Mouse (Mus musculus) forebrain, embryonic 11.5 days (tissue): ENCODE results near the gene Nmbr. TPM values are rescaled to one million over a fixed set of nuclear protein-coding genes. Genes with fewer than 3 reads are reported as not detected.

Experiments used
- ATAC-seq: fragments of 200-750 bp; cut with Nextera tagmentation; replicated peaks from 2 replicates; pipeline ENCODE4 v1.8.0; 2017; ENCODE audit warnings: moderate TSS enrichment; ENCODE audit not compliant: low FRiP score
- DNase-seq: peaks from one replicate; pipeline ENCODE4 v3.0.0-alpha.2; 2017; ENCODE audit warnings: low spot score
- H3K27ac ChIP-seq: fragments of 300-500 bp; sonication (generic); 2 replicates; pipeline ENCODE4 v1.5.1; 2014; ENCODE audit warnings: low read depth, low read length
- H3K27me3 ChIP-seq: fragments of 300-500 bp; sonication (generic); 2 replicates; pipeline ENCODE4 v1.6.1; 2014; ENCODE audit warnings: mild to moderate bottlenecking, low read length, mixed read lengths; ENCODE audit not compliant: control insufficient read depth, insufficient read depth
- H3K36me3 ChIP-seq: fragments of 300-500 bp; sonication (generic); 2 replicates; pipeline ENCODE4 v1.6.1; 2014; ENCODE audit warnings: mild to moderate bottlenecking, low read length, moderate library complexity, mixed read lengths; ENCODE audit not compliant: control insufficient read depth, insufficient read depth
- H3K4me1 ChIP-seq: fragments of 300-500 bp; sonication (generic); replicated peaks from 2 replicates; pipeline ENCODE4 v1.6.1; 2014; ENCODE audit warnings: low read length, mixed read lengths; ENCODE audit not compliant: control insufficient read depth, insufficient read depth
- H3K4me2 ChIP-seq: fragments of 300-500 bp; sonication (generic); 2 replicates; pipeline ENCODE4 v1.6.1; 2014; ENCODE audit warnings: low read depth, mild to moderate bottlenecking, low read length, moderate library complexity, mixed read lengths; ENCODE audit not compliant: severe bottlenecking
- H3K4me3 ChIP-seq: fragments of 300-500 bp; sonication (generic); 2 replicates; pipeline ENCODE4 v1.5.1; 2014; ENCODE audit warnings: low read depth, low read length
- H3K9ac ChIP-seq: fragments of 300-500 bp; sonication (generic); 2 replicates; pipeline ENCODE4 v1.6.1; 2014; ENCODE audit warnings: low read length
- H3K9me3 ChIP-seq: fragments of 300-500 bp; sonication (generic); 2 replicates; pipeline ENCODE4 v1.6.1; 2016; ENCODE audit warnings: low read length, mixed read lengths; ENCODE audit not compliant: control insufficient read depth
- WGBS: fragments of 180-500 bp; shearing (Covaris S2); extraction: QIAGEN DNeasy Blood & Tissue Kit; methylation state at CpG from one replicate; pipeline ENCODE4 v1.1.7; 2014; 5-methylcytosine and 5-hydroxymethylcytosine counted together
- polyA plus RNA-seq: library from polyadenylated mRNA; unstranded; fragments of >200 nt; fragmentation: Nextera tagmentation; extraction: Ambion mirVana; gene quantifications from 2 replicates; pipeline ENCODE4 v1.2.1, GENCODE M21; 2014

The Nmbr gene
- polyA plus RNA-seq, 1 experiment from 2014 or later: not detected

- ATAC-seq (no peak), DNase-seq (no peak)
- Histone ChIP-seq H3K27ac (no peak within 1 kb of the TSS), H3K4me1 (no peaks in the 10 kb centered on the region), H3K36me3 (no peaks in the 10 kb centered on the region), H3K4me2 (no peak within 1 kb of the TSS), H3K9me3 (no peaks in the 10 kb centered on the region), H3K9ac (no peak within 1 kb of the TSS), H3K4me3 (no peak within 1 kb of the TSS), H3K27me3 (no peaks in the 10 kb centered on the region)
- 42% methylated on average over 3 of the region's 3 CpGs for WGBS
These were observed 12.7 kb downstream of the Nmbr start, which contains the start of gene Gje1 for GRCm38 (mm10) chr10:14718114-14718513. TSS of gene Gje1 (minus strand) at chr10:14718214.

- H3K9me3 ChIP-seq: no peaks in the 10 kb centered on the region
- no peak overlapping the region for H3K27ac ChIP-seq
- H3K36me3 ChIP-seq: no peaks in the 10 kb centered on the region
- ATAC-seq (no peak), DNase-seq (no peak)
- no peaks in the 10 kb centered on the region for H3K27me3 ChIP-seq
- WGBS: 73% methylated on average over 9 of the region's 9 CpGs
- no peak overlapping the region for H3K4me3 ChIP-seq
- H3K4me2 ChIP-seq: no peak overlapping the region
- H3K9ac ChIP-seq: no peak overlapping the region
- no peaks in the 10 kb centered on the region for H3K4me1 ChIP-seq
These were observed 20.3 kb downstream of the Nmbr start for GRCm38 (mm10) chr10:14725671-14726070.

- no peak for ATAC-seq
- no peaks in the 10 kb centered on the region for H3K27me3 ChIP-seq
- no peak for DNase-seq
These were observed 28.9 kb downstream of the Nmbr start for GRCm38 (mm10) chr10:14734285-14734684.

GRCm38 (mm10) chr10:14759665-14760558, 54.5 kb downstream of the Nmbr start:
- no peaks in the 10 kb centered on the region for H3K9me3 ChIP-seq
- H3K4me2 ChIP-seq: peak overlapping the region; percentile 79
- no peak overlapping the region; the same call in 1 of the 2 replicates for H3K9ac ChIP-seq
- H3K27me3 ChIP-seq: no peaks in the 10 kb centered on the region; the same call in 1 of the 2 replicates
- H3K4me1 ChIP-seq: no peaks in the 10 kb centered on the region
- DNase-seq (peak; percentile 60), ATAC-seq (peak; percentile 69)
- no peak overlapping the region for H3K27ac ChIP-seq
- no peaks in the 10 kb centered on the region for H3K36me3 ChIP-seq
- WGBS: 1% methylated on average over 35 of the region's 35 CpGs
- H3K4me3 ChIP-seq: peak overlapping the region; percentile 28

More at GRCm38 (mm10) chr10:14734285-14734684, 28.9 kb downstream of the Nmbr start:
- Histone ChIP-seq H3K4me1 (no peaks in the 10 kb centered on the region), H3K4me3 (no peak overlapping the region), H3K9me3 (no peaks in the 10 kb centered on the region), H3K4me2 (no peak overlapping the region), H3K9ac (no peak overlapping the region), H3K27ac (no peak overlapping the region), H3K36me3 (no peaks in the 10 kb centered on the region)
- WGBS: 7% methylated on average over 2 of the region's 2 CpGs

- Histone ChIP-seq H3K36me3 (no peaks in the 10 kb centered on the region), H3K27ac (no peak overlapping the region), H3K27me3 (no peaks in the 10 kb centered on the region; the same call in 1 of the 2 replicates), H3K9me3 (no peaks in the 10 kb centered on the region), H3K4me2 (peak overlapping the region; percentile 79), H3K9ac (no peak overlapping the region), H3K4me1 (no peaks in the 10 kb centered on the region), H3K4me3 (peak overlapping the region; percentile 28)
- DNase-seq: no peak
- 22% methylated on average over 8 of the region's 8 CpGs for WGBS
- ATAC-seq: 0 out of 2 replicates have a peak, but pooled peaks have one; percentile 12
These were observed 55.2 kb downstream of the Nmbr start for GRCm38 (mm10) chr10:14760618-14761017.

- no peaks in the 10 kb centered on the region for H3K4me1 ChIP-seq
- ATAC-seq (no peak), DNase-seq (no peak)
- H3K27ac ChIP-seq: no peak overlapping the region
- no peak overlapping the region for H3K9ac ChIP-seq
- no peak overlapping the region for H3K4me3 ChIP-seq
- no peaks in the 10 kb centered on the region for H3K27me3 ChIP-seq
- no peaks in the 10 kb centered on the region for H3K9me3 ChIP-seq
- H3K36me3 ChIP-seq: no peaks in the 10 kb centered on the region
- H3K4me2 ChIP-seq: no peak overlapping the region
- WGBS: 83% methylated on average over 10 of the region's 10 CpGs
These were observed 65.0 kb downstream of the Nmbr start for GRCm38 (mm10) chr10:14770227-14770910.

GRCm38 (mm10) chr10:14774499-14774898, 69.1 kb downstream of the Nmbr start:
- no peak for DNase-seq
- H3K36me3 ChIP-seq: no peaks in the 10 kb centered on the region
- 0 out of 2 replicates have a peak, but pooled peaks have one; percentile 39 for ATAC-seq
- H3K27ac ChIP-seq: no peak overlapping the region
- no peak overlapping the region for H3K4me3 ChIP-seq
- H3K4me2 ChIP-seq: no peak overlapping the region
- H3K4me1 ChIP-seq: no peaks in the 10 kb centered on the region
- WGBS: 61% methylated on average over 2 of the region's 2 CpGs
- no peaks in the 10 kb centered on the region for H3K27me3 ChIP-seq
- no peaks in the 10 kb centered on the region for H3K9me3 ChIP-seq
- H3K9ac ChIP-seq: no peak overlapping the region

GRCm38 (mm10) chr10:14789969-14790368, 84.6 kb downstream of the Nmbr start:
- no peaks in the 10 kb centered on the region for H3K36me3 ChIP-seq
- ATAC-seq: no peak
- no peak overlapping the region for H3K4me2 ChIP-seq
- no peaks in the 10 kb centered on the region for H3K27me3 ChIP-seq
- no peak overlapping the region for H3K9ac ChIP-seq
- no peak overlapping the region for H3K4me3 ChIP-seq
- no peaks in the 10 kb centered on the region for H3K4me1 ChIP-seq
- H3K9me3 ChIP-seq: no peaks in the 10 kb centered on the region
- no peak for DNase-seq
- 79% methylated on average over 2 of the region's 2 CpGs for WGBS
- no peak overlapping the region for H3K27ac ChIP-seq
